Mouse (Mus musculus) testis, adult 2 months (tissue): ENCODE measurements around the gene Srsf4. TPM values are rescaled to one million over a fixed set of nuclear protein-coding genes. Genes with fewer than 3 reads are reported as not detected.

Source experiments
- H3K27ac ChIP-seq: fragments of 200-500 bp; 2 replicates; pipeline ENCODE4 v1.5.1; 2012; ENCODE audit warnings: low read depth, low read length; ENCODE audit not compliant: control insufficient read depth, insufficient read depth
- H3K27me3 ChIP-seq: fragments of 200-500 bp; 2 replicates; pipeline ENCODE4 v1.6.1; 2012; ENCODE audit warnings: mild to moderate bottlenecking, low read length, moderate library complexity; ENCODE audit not compliant: control insufficient read depth, insufficient read depth
- H3K36me3 ChIP-seq: fragments of 200-500 bp; 2 replicates; pipeline ENCODE4 v1.6.1; 2012; ENCODE audit warnings: mild to moderate bottlenecking, low read length; ENCODE audit not compliant: control insufficient read depth, insufficient read depth
- H3K4me1 ChIP-seq: fragments of 200-500 bp; 2 replicates; pipeline ENCODE4 v1.6.1; 2012; ENCODE audit warnings: low read length; ENCODE audit not compliant: control insufficient read depth, insufficient read depth
- H3K4me3 ChIP-seq: fragments of 200-500 bp; 2 replicates; pipeline ENCODE4 v1.5.1; 2012; ENCODE audit warnings: low read depth, mild to moderate bottlenecking, low read length, moderate library complexity, mixed read lengths; ENCODE audit not compliant: control insufficient read depth
- CTCF ChIP-seq: fragments of 200-500 bp; IDR thresholded peaks from 2 replicates; pipeline ENCODE4 v1.5.1; 2012; ENCODE audit warnings: low read depth, mild to moderate bottlenecking, inconsistent platforms, low read length, moderate library complexity; ENCODE audit not compliant: control insufficient read depth, insufficient read depth, insufficient replicate concordance
- POLR2A ChIP-seq: fragments of 200-500 bp; IDR thresholded peaks from 2 replicates; pipeline ENCODE4 v1.6.1; 2012; ENCODE audit warnings: low read depth, mild to moderate bottlenecking, inconsistent platforms, low read length, moderate library complexity; ENCODE audit not compliant: control insufficient read depth
- polyA plus RNA-seq: library from polyadenylated mRNA; depleted of rRNA; stranded (reverse); fragments of >200 nt; gene quantifications from 2 replicates; pipeline ENCODE4 v1.2.3, GENCODE M21; 2012

Gene Srsf4
- polyA plus RNA-seq, 1 experiment = 44.1 TPM

DNA sequence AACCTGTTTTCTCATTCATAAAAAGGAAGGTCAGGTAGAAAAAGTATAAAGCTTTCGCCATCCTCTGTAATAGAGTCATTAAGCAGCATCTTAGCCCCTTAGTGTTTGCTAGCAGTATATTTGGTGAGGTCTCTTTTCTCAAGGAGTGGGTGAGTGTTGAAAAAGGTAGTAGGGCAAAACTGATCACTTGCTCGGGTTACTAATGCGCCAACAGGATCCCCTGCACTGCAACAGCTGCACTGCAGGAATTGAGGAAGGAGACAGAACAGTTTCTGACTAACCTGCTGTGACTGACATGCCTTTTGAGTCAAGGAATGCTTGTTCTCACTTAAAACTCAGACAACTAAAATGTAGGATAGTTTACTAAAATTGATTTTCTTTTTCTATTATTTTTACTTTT lies 1.8 kb downstream of the Srsf4 start:
- TF ChIP-seq POLR2A (no peak), CTCF (no peak)
- H3K4me1 ChIP-seq = peaks cover 5% of the 10 kb centered on the region; the same call in 1 of the 2 replicates
- H3K4me3 ChIP-seq = no peak overlapping the region; the same call in 1 of the 2 replicates
- H3K36me3 ChIP-seq = no peaks in the 10 kb centered on the region
- H3K27me3 ChIP-seq = no peaks in the 10 kb centered on the region
- no peak overlapping the region for H3K27ac ChIP-seq

- no peak overlapping the region for H3K27ac ChIP-seq
- no peaks in the 10 kb centered on the region for H3K27me3 ChIP-seq
- H3K4me1 ChIP-seq = peaks cover 5% of the 10 kb centered on the region; the same call in 1 of the 2 replicates
- no peaks in the 10 kb centered on the region for H3K36me3 ChIP-seq
- TF ChIP-seq CTCF = no peak
- no peak for TF ChIP-seq POLR2A
- H3K4me3 ChIP-seq = no peak overlapping the region
Measured at GRCm38 (mm10) chr4:131876836-131877235, 3.4 kb downstream of the Srsf4 start.

DNA sequence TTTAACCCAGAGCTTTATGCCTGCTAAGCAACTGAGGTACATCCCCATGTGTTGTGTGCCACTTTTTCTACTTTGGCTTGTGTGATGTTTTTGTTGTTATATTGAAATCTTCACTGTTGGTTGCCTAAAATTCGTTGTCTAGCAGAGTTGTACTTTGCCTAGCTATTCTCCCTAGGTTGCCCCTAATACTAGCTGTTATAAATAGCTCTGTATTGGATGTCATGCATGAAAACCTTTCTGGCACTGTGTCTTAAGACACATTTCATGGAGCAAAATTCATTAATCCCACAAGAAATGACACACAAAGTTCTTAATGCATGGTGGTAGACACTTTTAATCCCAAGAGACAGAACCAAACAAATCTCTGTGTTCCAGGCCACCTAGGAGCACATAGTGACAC lies 6.3 kb downstream of the Srsf4 start:
- no peaks in the 10 kb centered on the region for H3K27me3 ChIP-seq
- TF ChIP-seq CTCF (no peak), POLR2A (no peak)
- H3K36me3 ChIP-seq = no peaks in the 10 kb centered on the region; the same call in 1 of the 2 replicates
- no peak overlapping the region for H3K27ac ChIP-seq
- H3K4me1 ChIP-seq = peaks cover 5% of the 10 kb centered on the region
- no peak overlapping the region for H3K4me3 ChIP-seq

DNA sequence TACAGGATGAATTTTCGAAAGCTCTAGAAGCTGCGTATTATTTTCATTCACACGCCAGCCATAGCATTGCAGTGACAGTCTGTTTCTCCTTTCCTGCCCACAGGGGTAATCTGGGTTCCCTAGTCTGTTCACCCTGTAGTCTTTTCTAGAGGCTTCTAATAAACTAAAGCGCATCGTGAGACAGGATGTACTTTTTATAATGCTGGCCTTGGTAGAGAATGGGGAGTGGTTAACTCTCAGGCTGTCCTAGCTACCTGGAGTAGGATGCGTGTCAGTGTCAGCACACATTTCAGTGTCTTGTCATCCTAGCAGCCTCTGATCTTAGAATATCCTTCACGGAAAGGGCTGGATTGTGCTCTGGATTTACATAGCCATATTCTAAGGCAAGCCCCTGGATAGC lies 7.9 kb downstream of the Srsf4 start:
- H3K36me3 ChIP-seq = peaks cover 2% of the 10 kb centered on the region
- H3K27me3 ChIP-seq = no peaks in the 10 kb centered on the region
- TF ChIP-seq CTCF (no peak), POLR2A (no peak)
- H3K4me3 ChIP-seq = no peak overlapping the region
- no peak overlapping the region for H3K27ac ChIP-seq
- peaks cover 3% of the 10 kb centered on the region for H3K4me1 ChIP-seq

- TF ChIP-seq CTCF = no peak
- no peak for TF ChIP-seq POLR2A
- Histone ChIP-seq H3K4me1 (peaks cover 3% of the 10 kb centered on the region), H3K36me3 (peaks cover 2% of the 10 kb centered on the region), H3K4me3 (no peak overlapping the region), H3K27me3 (no peaks in the 10 kb centered on the region), H3K27ac (peak overlapping the region; percentile 57; the same call in 1 of the 2 replicates)
Measured at GRCm38 (mm10) chr4:131883571-131883970, 10.2 kb downstream of the Srsf4 start.

- Histone ChIP-seq H3K4me3 (no peak overlapping the region), H3K27ac (no peak overlapping the region), H3K27me3 (no peaks in the 10 kb centered on the region), H3K4me1 (peaks cover 3% of the 10 kb centered on the region), H3K36me3 (peaks cover 4% of the 10 kb centered on the region)
- TF ChIP-seq CTCF = no peak
- no peak for TF ChIP-seq POLR2A
Measured at GRCm38 (mm10) chr4:131885376-131885775, 12.0 kb downstream of the Srsf4 start.

DNA sequence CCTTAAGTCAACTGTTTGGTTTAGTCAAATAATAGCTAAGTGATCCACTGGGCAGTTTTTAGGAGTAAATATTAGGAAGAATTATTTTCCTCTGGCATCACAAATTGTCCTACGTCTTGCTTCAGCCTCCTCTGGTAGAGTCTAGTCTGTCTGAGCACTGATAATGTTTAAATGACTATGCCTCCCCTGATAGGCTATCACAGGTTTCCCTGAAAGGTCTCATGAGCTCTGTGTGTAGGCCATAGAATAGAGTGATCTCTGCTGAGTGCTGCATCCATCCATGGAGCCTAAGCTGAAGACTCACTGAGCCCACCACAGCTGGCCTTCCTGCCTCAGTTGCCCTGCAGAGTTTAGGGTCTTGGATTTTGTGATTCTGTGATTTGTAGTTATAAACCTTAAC lies 15.1 kb downstream of the Srsf4 start:
- no peak for TF ChIP-seq POLR2A
- no peak for TF ChIP-seq CTCF
- Histone ChIP-seq H3K36me3 (peaks cover 5% of the 10 kb centered on the region), H3K4me3 (no peak overlapping the region), H3K27ac (no peak overlapping the region), H3K27me3 (no peaks in the 10 kb centered on the region), H3K4me1 (peaks cover under 1% of the 10 kb centered on the region)

DNA sequence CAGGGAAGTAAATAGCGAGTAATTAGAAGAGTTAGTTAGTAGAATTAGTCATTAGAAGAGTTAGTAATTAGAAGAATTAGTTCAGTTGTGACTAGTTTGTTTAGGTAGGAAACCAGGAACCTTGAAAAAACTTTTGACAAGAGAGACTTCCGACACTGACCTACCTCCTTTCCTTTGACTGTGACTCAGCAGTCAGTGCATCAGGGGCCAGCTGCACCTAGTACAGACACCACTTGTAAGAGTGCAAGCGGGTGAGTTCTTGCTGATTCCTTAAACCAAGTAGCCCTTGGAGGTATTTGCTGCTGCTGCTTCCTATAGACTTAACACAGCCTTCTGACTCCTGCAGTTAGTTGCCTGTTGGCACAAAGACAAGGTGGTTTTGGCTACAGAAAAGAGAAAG lies 17.3 kb downstream of the Srsf4 start:
- H3K36me3 ChIP-seq = peaks cover 5% of the 10 kb centered on the region

More for the DNA sequence above, 17.3 kb downstream of the Srsf4 start:
- H3K27me3 ChIP-seq = no peaks in the 10 kb centered on the region
- H3K4me3 ChIP-seq = no peak overlapping the region
- H3K4me1 ChIP-seq = no peaks in the 10 kb centered on the region
- H3K27ac ChIP-seq = no peak overlapping the region
- TF ChIP-seq POLR2A (no peak), CTCF (no peak)
